Mouse (Mus musculus) gastrocnemius, adult 8-10 months (tissue): ENCODE measurements around the gene Ndufv1. TPM values are rescaled to one million over a fixed set of nuclear protein-coding genes. Genes with fewer than 3 reads are reported as not detected.
"Not testable (repeated sequence)": the region's sequence is repeated elsewhere in the genome, so short reads cannot be mapped to it uniquely, and the experiment has no call there.

Experiments used
- DNase-seq, 2 experiments: peaks; one replicate each; pipeline ENCODE4 v3.0.0; 2022; ENCODE audit warnings: low spot score in 2 of 2
- total RNA-seq, 4 experiments: library from RNA; stranded (reverse); gene quantifications; 2 replicates each; pipeline ENCODE4 v1.2.4; 2022

Ndufv1 gene
- total RNA-seq = 100 to 1,000 TPM; 435 to 477 (median 462) TPM

DNA sequence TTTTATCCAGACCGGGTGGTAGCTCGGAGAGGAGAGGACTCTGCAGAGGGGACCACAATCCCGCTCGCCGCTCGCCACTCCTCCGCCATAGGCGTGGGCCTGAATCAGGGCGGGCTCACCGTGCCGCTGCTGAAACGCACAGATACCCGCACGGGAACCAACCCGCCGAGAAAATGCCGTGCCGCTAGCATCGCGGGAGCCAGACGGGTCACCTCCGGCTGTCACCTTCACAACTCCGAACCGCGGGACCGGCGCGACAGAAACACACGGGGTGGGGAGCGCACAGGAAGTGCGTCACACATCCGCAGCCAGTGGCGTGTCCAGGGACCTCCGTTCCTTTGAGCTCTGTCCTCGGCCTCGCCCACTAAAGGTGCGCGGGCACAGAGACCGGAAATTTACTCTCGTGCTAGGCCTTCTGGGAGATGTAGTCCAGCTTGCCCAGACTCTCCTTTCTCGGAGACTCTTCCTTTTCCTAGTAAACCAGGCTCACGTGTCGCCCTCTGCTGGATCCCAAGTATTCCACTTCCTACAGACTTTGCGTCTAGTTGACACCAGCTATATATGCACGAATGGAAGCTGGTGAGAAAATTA, at the start of gene Ndufv1:
Ndufv1 (minus strand) TSS at position 375 of the 591 bp plus-strand sequence.
- peak; percentile 95 to 97 for DNase-seq

DNA sequence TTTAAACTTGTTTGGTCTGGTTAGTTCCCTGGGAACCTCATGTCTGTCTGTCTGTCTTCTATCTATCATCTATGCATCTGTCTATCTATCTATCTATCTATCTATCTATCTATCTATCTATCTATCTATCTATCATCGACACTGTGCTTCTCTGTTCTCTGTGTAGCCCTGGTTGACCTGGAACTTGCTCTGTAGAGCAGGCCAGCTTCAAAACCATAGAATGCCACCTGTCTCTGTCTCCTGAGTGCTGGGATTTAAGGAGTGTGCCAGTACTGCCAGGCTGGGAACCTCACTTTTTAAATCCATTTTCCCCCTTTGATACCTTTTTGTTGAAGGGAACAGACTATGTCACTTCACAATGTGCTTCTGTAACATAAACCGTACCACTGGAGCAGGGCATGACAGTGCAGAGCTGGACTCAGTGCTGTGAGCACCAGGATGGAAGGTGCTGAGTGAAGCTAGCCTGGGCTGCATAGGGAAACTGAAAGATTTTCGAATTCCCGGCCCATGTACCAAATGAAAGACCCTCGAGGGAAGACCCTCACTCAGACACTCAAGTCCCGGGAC, 48.4 kb upstream of the Ndufv1 start:
- DNase-seq = no peak

DNA sequence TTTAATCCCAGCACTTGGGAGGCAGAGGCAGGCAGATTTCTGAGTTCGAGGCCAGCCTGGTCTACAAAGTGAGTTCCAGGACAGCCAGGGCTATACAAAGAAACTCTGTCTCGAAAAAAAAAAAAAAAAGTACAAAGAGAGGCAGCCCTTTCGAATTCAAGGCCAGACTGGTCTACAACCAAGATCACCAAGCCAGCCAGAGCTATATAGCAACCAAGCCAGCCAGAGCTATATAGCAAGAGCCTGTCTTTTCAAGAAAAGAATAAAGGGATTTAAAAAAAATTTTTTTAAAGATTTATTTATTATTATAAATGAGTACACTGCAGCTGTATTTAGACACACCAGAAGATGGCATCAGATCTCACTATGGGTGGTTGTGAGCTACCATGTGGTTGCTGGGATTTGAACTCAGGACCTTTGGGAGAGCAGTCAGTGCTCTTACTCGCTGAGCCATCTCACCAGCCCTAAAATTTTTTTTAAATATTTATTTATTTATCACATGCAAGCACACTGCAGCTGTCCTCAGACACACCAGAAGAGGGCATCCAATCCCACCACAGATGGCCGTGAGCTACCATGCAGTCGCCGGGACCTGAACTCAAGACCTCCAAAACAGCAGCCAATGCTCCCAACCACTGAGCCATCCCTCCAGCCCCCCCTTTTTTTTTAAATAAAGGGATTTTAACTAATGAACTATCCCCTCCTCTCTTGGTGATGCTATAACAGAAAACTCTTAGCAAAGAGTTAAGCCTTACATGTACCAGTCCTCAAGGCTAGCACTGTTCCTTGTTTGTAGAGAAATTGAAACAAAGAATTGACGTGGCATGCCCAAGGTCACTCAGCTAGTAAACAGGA, 47.7 kb upstream of the Ndufv1 start:
- DNase-seq = not testable (repeated sequence)

DNA sequence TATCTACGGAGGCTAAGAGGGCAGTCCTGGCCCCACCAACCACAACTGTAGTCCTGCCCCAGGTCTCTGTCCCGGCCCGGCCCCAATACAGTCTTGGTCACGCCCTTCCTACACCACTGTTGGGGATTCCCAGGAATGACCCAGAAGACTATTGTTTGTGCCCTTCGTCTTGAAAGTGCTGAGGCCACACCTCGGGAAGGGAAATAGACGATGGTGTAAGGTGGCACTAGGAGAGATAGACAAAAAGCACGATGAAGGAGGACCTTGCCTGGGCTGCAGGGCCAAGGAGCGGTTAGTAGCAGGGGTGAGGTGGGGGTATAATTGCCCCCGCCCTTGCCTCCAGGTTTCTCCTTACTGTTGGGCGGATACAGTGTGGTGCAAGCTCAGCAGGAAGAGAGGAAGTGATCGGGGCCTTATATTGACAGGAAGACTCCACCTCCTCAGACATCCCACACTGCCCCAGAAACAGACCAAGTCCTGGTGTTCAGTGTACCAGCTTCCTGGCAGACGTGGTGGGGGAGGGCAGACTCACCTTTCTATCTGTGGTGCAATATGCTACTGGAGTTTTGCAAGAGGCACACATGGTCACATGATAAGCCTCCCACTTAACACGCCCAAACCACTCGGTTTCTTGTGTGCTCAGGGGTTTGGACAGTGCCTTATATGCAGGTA, 46.6 kb upstream of the Ndufv1 start, which contains the start of gene Gstp3:
Gstp3 (minus strand) TSS at position 501 of the 672 bp plus-strand sequence.
- DNase-seq = no peak

DNA sequence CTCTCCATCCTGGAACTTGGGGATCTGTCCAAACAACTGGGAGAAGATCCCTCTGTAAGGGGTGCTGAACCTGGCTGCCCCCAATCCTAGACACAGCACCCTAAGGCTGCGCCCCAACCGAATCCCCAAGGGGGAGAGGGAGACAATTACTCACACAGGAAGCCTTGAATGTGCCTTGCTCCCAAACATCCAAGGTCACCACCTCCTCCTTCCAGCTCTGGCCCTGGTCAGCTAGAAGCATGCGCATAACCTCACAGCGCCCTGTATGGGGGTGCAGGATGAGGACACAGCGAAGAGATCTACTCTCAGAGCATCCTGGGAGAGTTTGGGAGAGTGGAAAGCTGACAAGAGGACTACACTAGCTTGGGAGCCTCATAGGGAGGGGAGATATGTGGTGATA, 46.0 kb upstream of the Ndufv1 start:
- no peak for DNase-seq

DNA sequence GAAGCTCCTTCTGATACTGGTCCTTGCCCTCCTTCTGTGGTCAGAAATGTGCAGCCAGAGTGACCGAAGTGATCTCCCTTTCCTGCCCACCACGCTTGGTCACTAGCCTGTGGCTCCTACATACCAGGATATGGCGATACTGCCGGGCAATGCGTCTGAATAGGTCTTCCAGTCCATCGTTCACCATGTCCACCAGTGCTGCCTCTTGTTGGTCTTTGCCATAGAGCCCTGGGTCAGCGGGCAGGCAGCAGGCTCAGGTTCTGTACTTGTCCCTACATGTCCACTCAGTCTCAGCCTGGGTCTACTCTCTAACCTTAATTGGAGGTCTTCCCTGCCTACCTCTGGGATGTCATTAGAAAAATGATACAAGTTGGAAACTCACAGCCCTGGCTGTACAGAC, 45.4 kb upstream of the Ndufv1 start:
- DNase-seq = no peak

DNA sequence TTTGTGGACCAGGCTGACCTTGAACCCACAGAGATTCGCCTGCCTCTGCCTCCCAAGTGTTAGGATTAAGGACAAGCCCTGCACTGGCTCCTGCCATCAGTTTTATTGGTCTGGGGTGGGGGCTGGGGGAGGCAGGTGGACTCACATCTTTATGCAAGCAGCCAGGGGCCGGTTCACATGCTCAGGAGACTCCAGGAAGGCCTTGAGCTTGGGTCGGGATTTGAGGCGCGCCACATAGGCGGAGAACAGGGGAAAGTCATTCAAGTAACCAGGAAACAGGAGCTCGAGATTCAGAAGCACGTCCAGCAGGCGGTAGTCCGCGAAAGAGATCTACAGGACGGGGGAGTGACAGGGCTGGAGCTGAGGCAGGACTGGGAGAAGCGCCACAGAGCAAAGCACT, 44.8 kb upstream of the Ndufv1 start:
- no peak for DNase-seq

DNA sequence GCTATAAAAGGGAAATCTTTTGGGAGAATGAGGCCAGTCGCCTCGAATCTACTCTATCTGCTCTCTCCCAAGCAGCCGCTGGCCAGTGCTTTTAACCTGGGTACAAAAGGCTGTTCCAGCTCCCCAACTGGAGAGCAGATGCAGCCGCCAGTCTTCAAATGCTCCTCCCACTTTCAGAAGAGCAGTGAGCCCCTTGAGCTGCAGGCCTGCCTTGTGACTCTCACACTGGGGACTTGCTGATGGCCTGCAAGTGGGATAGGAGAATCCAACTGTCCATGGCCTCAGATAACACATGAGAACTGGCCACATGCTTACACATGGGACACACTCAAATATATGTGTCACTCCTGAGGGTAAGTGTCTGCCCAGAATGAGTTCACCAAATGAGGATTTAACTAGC, 44.1 kb upstream of the Ndufv1 start:
- DNase-seq = no peak

DNA sequence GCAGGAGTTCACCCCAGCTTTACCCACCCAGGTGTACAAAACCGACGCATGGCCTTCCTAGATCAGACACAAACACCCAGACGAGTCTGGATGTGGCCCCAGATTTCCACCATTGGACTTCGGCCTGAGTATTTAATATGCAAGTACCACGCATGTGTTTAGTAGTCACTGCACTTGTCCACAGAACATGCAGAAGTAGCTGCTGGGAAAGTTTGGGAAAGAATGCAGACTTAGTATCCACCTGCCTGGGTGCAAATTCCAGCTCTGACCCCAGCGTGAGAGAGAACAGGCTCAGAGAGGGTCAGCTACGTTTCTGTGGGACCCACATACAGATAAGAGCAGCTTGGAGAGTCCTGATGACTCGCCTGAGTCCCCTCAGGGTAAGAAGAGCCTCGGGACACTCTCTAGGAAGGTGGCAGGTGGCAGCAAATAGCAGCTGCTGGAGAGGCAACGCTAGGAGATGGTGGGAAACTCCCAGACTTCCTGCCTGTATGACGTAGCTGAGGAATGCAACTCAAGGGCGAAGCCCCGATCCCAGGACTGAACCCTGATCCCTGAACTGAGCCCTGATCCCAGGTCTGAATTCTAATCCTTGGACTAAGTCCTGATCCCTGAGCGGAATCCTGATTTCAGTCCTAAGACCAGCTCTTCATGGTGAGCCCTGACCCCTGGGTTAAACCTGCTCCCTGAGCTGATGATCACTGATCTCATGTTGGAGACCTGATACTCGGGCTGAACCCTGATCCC, 43.5 kb upstream of the Ndufv1 start:
- DNase-seq = no peak

DNA sequence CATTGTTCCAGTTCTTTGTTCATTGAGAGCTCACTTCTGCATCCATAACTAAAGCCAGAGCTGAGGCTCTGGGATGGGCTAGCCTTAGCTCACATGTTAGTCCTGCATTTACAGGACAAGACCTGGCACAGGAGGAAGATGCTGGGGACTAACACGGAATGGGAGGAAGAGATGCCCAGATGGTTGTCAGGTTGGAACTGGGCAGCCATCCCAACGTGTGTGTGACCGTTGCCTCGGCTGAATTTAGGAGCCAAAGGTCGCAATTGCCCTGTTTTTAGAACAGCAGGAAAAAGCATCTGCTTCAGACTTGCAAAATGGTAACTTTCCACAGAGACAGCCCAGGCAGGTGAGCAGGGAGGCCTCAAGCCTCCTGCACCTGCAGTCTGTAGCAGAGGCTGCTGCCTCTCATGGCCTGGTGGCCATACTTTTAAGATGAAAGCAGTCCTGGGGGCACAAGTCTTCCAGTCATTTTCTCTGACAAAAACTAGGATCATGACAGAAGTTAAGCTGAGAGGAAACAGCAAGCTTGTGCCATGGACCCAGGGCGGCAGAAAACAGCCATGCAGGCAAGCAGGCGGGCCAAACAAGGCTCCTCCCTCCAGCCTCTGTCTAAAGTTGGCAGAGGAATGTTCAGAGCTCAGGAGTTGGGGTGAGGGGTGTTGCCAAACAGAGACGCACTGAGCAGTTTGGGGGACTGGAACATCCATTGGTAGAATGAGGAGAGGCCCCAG, 42.8 kb upstream of the Ndufv1 start:
- no peak for DNase-seq

DNA sequence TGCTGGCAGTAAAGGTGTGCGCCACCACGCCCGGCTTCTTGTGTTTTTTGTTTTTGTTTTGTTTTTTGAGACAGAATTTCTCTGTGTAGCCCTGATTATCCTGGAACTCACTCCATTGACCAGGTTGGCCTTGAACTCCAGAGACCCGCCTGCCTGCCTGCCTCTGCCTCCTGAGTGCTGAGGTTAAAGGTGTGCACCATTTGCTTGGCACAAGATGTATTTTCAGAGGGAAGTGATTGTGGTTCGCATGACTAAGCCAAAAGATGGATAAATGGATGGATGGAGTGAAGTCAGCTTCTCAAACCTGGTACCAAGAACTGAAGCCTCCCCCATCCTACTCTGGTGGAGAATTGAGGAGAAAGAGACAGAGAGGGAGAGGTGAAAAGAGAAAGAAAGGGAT, 42.0 kb upstream of the Ndufv1 start:
- DNase-seq = no peak

DNA sequence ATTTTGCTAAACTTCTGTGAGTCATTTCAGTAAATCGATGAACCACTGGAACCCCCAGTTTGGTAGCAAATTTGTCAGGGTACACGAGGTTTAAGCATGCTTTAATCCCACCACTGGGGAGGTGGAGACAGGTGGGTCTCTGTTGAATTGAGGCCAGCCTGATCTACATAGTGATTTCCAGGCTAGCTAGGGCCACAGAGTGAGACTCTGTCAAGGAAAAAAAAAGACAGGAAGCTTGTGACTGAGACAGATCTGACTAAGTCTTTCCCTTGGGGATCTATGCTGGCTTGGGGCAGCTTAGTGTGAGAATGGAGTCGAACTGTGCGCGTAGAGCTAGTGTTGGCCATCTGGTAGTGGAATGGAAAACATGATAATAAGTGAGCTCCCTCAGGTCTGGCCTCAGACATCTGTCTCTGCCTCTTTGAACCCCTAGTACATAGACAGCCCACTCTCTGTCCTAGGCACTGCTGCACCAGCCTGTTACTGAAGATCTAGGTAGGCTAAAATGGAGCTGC, 40.0 kb upstream of the Ndufv1 start:
- DNase-seq = no peak

DNA sequence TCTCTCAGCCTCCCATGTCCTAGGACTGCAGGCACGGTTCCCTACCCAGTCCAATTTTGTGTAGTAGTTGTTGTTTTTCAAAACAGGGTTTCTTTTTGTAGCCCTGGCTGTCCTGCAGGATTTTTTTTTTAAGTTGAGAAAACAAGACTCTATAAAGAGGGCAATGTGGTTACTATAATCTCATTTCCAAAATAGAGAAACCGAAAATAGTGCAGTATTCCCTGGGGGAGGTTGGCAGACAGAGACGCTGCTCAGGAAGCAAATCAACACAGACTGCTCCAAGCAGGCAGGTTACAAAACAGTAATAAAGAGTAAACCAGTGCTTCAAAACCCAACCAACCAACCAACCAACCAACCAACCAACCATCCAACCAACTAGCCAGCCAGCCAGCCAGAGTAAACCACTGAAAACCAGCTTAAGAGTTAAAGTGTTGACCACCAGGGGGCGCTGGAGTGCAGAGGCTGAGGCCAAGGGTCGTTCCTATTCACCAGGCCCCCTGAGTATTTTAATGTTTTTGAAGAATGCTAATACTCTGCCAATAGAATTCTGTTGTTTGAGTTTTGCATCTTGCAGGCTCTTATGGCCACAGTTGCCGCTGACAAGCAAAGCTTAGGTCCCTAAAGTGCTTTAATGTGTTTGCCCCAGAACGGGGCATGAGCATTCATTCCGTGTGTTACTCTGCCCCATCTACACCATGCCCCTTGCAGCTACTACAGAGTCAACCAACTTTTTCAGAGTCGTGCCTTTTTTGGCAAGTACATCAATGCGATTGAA, 39.3 kb upstream of the Ndufv1 start:
- DNase-seq = peak; percentile 41 to 50

DNA sequence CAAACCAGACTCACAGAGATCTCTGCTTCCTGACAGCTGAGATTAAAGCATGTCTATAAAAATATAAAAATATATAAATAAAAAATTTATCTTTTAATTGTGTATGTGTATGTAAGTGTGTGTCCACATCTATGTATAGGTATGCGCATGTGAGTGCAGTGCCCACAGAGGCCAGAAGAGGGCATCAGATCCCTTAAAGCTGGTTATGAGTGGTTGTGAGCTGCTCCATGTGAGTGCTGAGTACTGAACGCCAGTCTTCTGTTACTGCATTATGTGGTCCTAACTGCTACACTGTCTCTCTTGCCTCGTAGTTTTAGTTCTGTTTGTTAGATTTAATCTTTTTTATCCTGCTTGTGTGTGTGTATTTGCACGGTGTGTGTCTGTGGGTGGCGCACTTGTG, 38.4 kb upstream of the Ndufv1 start:
- no peak for DNase-seq

DNA sequence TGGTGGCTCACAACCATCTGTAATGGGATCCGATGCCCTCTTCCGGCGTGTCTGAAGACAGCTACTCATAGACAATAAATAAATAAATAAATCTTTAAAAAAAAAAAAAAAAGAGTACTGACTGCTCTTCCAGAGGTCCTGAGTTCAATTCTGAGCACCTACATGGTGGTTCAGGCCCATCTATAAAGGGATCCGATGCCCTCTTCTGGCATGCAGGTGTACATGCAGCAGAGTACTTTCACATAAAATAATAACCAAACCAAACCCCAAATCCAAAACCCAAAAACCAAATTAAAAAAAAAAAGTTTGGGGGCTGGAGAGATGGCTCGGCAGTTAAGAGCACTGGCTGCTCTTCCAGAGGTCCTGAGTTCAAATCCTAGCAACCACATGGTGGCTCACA, 36.5 kb upstream of the Ndufv1 start:
- DNase-seq = not testable (repeated sequence)

DNA sequence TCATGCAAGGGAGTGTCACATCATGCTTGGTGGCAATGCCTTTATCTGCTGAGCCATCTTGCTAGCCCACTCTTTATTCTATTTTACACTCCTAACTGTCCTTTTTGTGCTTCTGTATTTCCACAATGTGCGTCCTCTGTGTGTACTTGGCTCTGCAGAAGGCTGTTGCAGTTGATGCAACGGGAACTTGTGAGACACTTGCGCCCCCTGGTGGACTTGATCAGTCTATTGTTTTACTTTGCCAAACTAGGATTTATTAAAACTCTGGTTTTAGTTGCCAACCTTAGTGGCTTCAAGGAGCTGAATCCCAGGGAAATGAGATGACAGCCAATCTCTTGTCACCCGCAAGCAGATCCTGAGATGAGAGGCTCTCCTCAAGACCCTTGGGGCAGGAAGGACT, 35.3 kb upstream of the Ndufv1 start:
- DNase-seq = peak; percentile 55 to 60

DNA sequence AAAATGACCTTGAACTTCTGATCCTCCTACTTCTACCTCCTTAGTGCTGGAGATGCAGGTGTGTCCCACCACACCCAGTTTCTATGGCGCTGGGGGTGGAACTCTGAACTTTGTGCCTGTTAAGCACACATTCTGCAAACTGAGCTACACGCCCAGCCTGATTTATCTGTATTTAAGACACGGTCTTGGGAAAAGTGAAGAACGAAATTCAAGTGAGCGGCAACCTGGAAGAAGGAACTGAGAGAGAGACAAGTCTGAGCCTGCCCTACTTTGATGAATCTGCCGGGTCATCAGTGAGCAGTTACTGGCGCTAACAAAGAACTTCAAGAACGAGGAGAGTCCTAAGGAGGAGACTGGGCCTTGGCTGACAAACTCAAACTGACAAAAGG, 34.3 kb upstream of the Ndufv1 start:
- DNase-seq = no peak

DNA sequence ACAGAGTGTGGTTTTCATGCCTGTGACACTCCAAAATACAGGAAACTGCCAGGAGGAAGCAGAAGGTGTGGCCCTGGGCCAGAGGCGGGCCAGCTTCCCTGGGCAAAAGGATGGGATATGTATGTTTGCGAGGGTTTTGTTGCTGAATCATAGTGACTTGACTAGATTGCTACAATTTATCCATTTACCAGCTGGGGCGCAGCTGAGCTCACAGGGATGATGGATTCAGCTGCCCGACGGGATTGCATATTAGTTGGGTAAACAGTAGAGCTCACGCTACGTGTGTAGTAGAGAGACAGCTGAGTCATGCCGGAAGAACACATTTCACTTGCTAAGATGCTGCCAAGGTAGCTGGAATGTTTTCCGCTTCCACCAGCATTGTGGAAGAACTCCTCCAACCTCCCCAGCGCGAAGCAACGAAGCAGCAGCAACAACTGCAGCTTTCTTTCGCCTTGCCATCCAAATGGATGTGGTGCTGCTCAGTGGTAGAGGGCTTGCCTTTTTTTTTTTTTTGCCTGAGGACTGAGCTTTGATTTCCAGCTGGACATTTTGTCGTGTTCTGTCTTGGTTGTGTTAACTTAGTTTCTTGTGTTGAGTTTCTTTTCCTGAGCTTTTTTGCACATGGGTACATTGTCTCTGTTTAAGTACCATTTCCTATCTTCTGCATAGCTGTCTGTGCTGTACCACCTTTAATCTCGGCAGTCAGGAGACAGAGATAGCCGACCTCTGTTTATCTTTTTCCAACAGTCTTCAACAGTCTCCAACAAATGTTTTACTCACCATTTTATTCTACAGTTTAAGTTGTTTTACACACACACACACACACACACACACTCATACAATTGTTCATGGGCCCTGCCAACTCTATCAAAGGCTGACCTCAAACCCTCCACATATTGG, 33.6 kb upstream of the Ndufv1 start, which contains the start of gene Gstp2:
Gstp2 (minus strand) TSS at position 58 of the 900 bp plus-strand sequence.
- DNase-seq = peak; percentile 75 to 82
